Mouse (Mus musculus): ENCODE measurements at regions not wholly inside any gene's neighbourhood (a gene's known extent, or its start where the extent isn't known, plus 50 kb on each side); places are given as distances from the start of the nearest gene placed in this dataset.

GRCm38 (mm10) chr15:27405721-27406161 is 60.7 kb upstream of the Ank start:
- DNase-seq (ENCODE audit: low spot score): no peak

GRCm38 (mm10) chr15:27409856-27410255 is 56.6 kb upstream of the Ank start:
- no peak for DNase-seq (ENCODE audit: low spot score)

GRCm38 (mm10) chr15:27412304-27412703 is 54.2 kb upstream of the Ank start:
- no peak for DNase-seq (ENCODE audit: low spot score)

DNA sequence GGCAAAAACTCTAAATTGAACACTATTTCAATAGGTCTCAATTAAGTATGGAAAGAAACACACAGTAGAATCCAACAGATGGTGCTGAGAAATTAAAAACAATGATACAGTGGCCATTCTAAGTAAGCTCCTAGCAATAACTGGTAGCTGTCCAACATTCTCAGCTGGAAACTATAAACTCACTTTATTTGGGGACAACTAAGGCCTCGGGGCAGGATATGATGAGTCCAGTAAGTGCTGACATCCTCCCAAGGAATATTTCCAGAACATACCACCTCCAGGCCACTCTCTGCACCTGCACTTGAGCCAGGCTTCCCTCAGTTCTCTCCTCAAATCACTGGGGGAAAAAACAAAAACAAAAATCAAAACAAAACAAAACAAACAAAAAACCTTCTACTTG is 53.7 kb upstream of the Ank start:
- DNase-seq (ENCODE audit: low spot score): no peak

- DNase-seq (ENCODE audit: low spot score): no peak
These were observed 53.0 kb upstream of the Ank start for GRCm38 (mm10) chr15:27413486-27413885.

DNA sequence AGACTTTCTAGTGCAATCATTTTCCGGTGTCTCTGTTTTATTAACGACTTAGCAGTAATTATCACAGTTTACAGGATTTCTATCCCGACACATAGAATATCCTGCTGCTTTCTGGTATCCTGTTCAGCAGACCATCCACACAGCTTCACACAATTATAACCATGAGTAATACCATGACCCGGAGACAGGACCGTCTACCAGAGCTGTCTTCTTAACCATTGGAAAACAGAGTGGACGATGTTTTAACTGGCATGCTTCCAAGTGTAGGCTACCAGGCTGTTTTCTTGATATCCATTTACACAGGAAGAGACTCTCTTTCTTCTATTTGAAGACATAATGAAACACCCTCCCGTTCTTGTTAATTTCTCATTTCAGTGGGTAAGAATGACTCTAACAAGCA is 51.7 kb upstream of the Ank start:
- DNase-seq (ENCODE audit: low spot score): no peak
